8 mouse cellular contexts compared by ENCODE assay signal in the genomic region with DNA sequence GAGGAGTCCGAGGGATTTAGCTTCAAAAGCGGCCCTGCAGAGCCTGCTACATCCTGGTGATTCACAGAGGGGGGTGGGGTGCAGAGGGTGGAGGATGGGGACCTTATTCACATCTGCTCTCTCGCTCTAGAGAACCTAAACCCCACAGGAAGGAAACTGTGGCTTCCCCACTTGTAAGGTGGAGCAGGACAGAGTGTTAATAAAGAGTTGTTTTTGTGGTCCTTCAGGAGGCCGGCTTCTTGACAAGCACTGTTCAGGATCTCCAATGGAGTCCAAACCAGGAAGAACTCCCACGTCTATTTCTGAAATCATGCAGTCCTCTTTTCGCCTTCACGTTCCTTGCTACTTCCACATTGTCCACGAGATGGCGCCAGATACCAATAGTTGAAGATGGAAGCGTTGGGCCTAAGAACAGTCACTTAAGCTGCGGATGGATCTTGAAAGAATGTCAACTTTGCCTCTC. TPM values are rescaled to one million over a fixed set of nuclear protein-coding genes. Genes with fewer than 3 reads are reported as not detected.
DNase-seq lines count a peak whose midpoint lies in the region; ATAC-seq and TF ChIP-seq lines count a peak whose summit lies in the region.

No protein-coding gene starts in this region.

- H3K9me3 ChIP-seq in forebrain, embryonic 14.5 days (replicated peaks; ENCODE audit: control insufficient read depth, low read length), result no peaks in the 10 kb centered on the region
- no peaks in the 10 kb centered on the region for H3K9me3 ChIP-seq in lung, postnatal 0 days (ENCODE audit: low read length)

- H3K4me3 ChIP-seq in forebrain, embryonic 14.5 days (ENCODE audit: low read depth, low read length), result no peak overlapping the region
- H3K4me3 ChIP-seq in layer of hippocampus, adult 2 months, result peak overlapping the region; percentile 43
- H3K4me3 ChIP-seq in lung, postnatal 0 days (ENCODE audit: low read depth, low read length), result no peak overlapping the region

- intact Hi-C loops in heart, postnatal 25 days (cut with DNase I), result loop anchor here (1.0 to 5.0 kb wide), 4 partner anchors 25 to 233 kb away; no protein-coding TSS in a partner anchor

- TF ChIP-seq EP300 in lung, postnatal 0 days (IDR thresholded peaks at IDR 0.05), result no peak

- 7% methylated on average over 11 of the region's 11 CpGs for WGBS in forebrain, embryonic 14.5 days
- 6% methylated on average over 11 of the region's 11 CpGs for WGBS in lung, postnatal 0 days

- H3K4me1 ChIP-seq in forebrain, embryonic 14.5 days (ENCODE audit: control insufficient read depth, insufficient read depth, low read length), result no peaks in the 10 kb centered on the region
- no peaks in the 10 kb centered on the region for H3K4me1 ChIP-seq in lung, postnatal 0 days (ENCODE audit: insufficient read depth, low read depth, low read length)

- H3K4me2 ChIP-seq in forebrain, embryonic 14.5 days (ENCODE audit: low read length), result no peak overlapping the region
- no peak overlapping the region for H3K4me2 ChIP-seq in lung, postnatal 0 days (replicated peaks; ENCODE audit: low read depth, low read length)

- peak; percentile 78 for DNase-seq in ES-CJ7 (ENCODE audit: low read depth, low spot score)
- DNase-seq in c-Kit-positive CD71-positive TER-119-positive erythroid progenitor cells, embryonic 14.5 days (ENCODE audit: low spot score), result peak; percentile 69
- DNase-seq in forebrain, embryonic 14.5 days (ENCODE audit: low spot score), result peak; percentile 90
- DNase-seq in heart, postnatal 25 days (ENCODE audit: low spot score), result peak; percentile 50
- peak; percentile 86 to 95 for DNase-seq in layer of hippocampus, adult 2 months (ENCODE audit: low spot score in 2 of 2)
- peak; percentile 88 for DNase-seq in lung, postnatal 0 days (ENCODE audit: low spot score)
- peak; percentile 71 for DNase-seq in retina, adult 2 months (ENCODE audit: low read depth, low spot score)
- peak; percentile 82 for DNase-seq in thymus, postnatal 25 days

- H3K36me3 ChIP-seq in forebrain, embryonic 14.5 days (ENCODE audit: control insufficient read depth, insufficient read depth, low read length), result no peaks in the 10 kb centered on the region
- H3K36me3 ChIP-seq in lung, postnatal 0 days (ENCODE audit: insufficient read depth, low read length), result no peaks in the 10 kb centered on the region

- peak; percentile 94 for TF ChIP-seq CTCF in layer of hippocampus, adult 2 months (conservative IDR thresholded peaks at IDR 0.05)
- TF ChIP-seq CTCF in lung, postnatal 0 days (IDR thresholded peaks at IDR 0.05), result peak; percentile 98

- peak; percentile 64 for ATAC-seq in forebrain, embryonic 14.5 days
- ATAC-seq in lung, postnatal 0 days, result peak; percentile 68

- peak overlapping the region; percentile 3; the same call in 1 of the 2 replicates for H3K9ac ChIP-seq in forebrain, embryonic 14.5 days (ENCODE audit: low read length)
- H3K9ac ChIP-seq in lung, postnatal 0 days (replicated peaks; ENCODE audit: low read depth), result no peak overlapping the region

- no peaks in the 10 kb centered on the region for H3K27me3 ChIP-seq in forebrain, embryonic 14.5 days (replicated peaks; ENCODE audit: control insufficient read depth, insufficient read depth, low read length)
- no peaks in the 10 kb centered on the region for H3K27me3 ChIP-seq in lung, postnatal 0 days (replicated peaks; ENCODE audit: insufficient read depth, low read length)

- H3K27ac ChIP-seq in forebrain, embryonic 14.5 days (ENCODE audit: low read depth, low read length), result no peak overlapping the region
- H3K27ac ChIP-seq in layer of hippocampus, adult 2 months, result peak overlapping the region; percentile 89
- no peak overlapping the region for H3K27ac ChIP-seq in lung, postnatal 0 days (ENCODE audit: low read length)

RNA-seq across cellular contexts. Expression of a gene that starts 3.0 kb away (rescaled TPM):
- not detected in 2 replicates for polyA plus RNA-seq in forebrain, embryonic 14.5 days (2014; fragmentation: Nextera tagmentation; extraction: Ambion mirVana)
- total RNA-seq in heart, postnatal 25 days (2021), result not detected
- not detected for total RNA-seq in layer of hippocampus, adult 2 months (2021)
- not detected in 2 replicates for polyA plus RNA-seq in lung, postnatal 0 days (2015; fragmentation: Nextera tagmentation; extraction: Ambion mirVana)

RNA-seq across cellular contexts. Expression of a gene that starts 6.1 kb away (rescaled TPM):
- polyA plus RNA-seq in forebrain, embryonic 14.5 days (2014; fragmentation: Nextera tagmentation; extraction: Ambion mirVana), result not detected in 2 replicates
- not detected for total RNA-seq in heart, postnatal 25 days (2021)
- not detected for total RNA-seq in layer of hippocampus, adult 2 months (2021)
- 0.12 TPM in 1 of 2 replicates, not detected in the other for polyA plus RNA-seq in lung, postnatal 0 days (2015; fragmentation: Nextera tagmentation; extraction: Ambion mirVana)

RNA-seq across cellular contexts. Expression of a gene that starts 11.8 kb away (rescaled TPM):
- not detected in 2 replicates for polyA plus RNA-seq in forebrain, embryonic 14.5 days (2014; fragmentation: Nextera tagmentation; extraction: Ambion mirVana)
- under 1 TPM in 1 of 2 experiments, not detected in 1; 0.22 TPM for total RNA-seq in heart, postnatal 25 days (2021)
- total RNA-seq in layer of hippocampus, adult 2 months (2021), result not detected
- 0.36 and 0.41 TPM in 2 replicates for polyA plus RNA-seq in lung, postnatal 0 days (2015; fragmentation: Nextera tagmentation; extraction: Ambion mirVana)

RNA-seq across cellular contexts. Expression of a gene that starts 45.3 kb away (rescaled TPM):
- polyA plus RNA-seq in forebrain, embryonic 14.5 days (2014; fragmentation: Nextera tagmentation; extraction: Ambion mirVana), result 242 and 292 TPM in 2 replicates
- 10 to 100 TPM; 65.2 to 66.1 TPM for total RNA-seq in heart, postnatal 25 days (2021)
- total RNA-seq in layer of hippocampus, adult 2 months (2021), result 10 to 100 TPM; 61.4 to 65.2 TPM
- polyA plus RNA-seq in lung, postnatal 0 days (2015; fragmentation: Nextera tagmentation; extraction: Ambion mirVana), result 201 and 215 TPM in 2 replicates

RNA-seq across cellular contexts. Expression of a gene that starts 50.5 kb away (rescaled TPM):
- polyA plus RNA-seq in forebrain, embryonic 14.5 days (2014; fragmentation: Nextera tagmentation; extraction: Ambion mirVana), result not detected in 2 replicates
- not detected for total RNA-seq in heart, postnatal 25 days (2021)
- total RNA-seq in layer of hippocampus, adult 2 months (2021), result not detected
- not detected in 2 replicates for polyA plus RNA-seq in lung, postnatal 0 days (2015; fragmentation: Nextera tagmentation; extraction: Ambion mirVana)
